Comparison of ENCODE assay signal across 8 mouse cellular contexts in the genomic region with DNA sequence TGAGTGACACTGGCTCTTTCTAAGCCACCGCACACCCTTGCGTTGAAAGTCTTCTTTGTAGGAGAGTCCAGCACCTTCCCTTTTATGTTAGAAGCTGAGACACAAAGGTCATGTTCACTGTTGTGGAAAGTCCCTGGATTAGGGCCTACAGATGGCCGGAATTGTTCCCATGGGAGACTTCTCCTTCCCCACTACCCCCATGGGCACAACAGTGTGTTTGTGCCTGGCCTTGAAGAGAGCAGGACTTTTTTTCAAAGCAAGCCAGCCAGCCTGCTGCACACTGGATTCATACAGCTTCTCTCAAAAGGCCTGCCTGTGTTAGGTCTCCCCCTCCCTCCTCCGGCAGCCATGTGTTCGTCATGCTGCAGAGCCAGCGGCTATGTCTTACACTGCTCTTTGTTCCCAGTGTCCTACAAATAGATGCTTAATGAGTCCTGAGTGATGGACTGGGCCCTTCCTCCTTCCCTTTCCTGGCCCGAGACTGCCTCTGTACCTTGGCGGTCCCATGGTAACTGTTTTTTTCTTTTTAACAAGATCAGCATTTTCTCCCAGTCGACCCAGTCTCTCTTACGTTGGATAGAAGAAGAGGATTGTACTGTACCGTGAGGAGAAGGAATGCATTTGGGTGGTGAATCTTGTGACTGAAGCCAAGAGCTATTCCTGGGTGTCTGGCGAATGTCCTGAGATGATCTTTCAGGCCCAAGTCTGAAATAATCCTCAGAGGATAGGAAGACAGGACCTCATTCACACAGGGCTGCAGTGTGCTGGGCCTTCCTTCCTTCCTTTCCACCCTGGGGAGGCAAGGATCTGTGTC. TPM values are rescaled to one million over a fixed set of nuclear protein-coding genes. Genes with fewer than 3 reads are reported as not detected.
A peak's percentile ranks its signal among the peaks of the same experiment; 100 is the strongest.
DNase-seq lines count a peak whose midpoint lies in the region.

No protein-coding gene starts in this region.

- peak; percentile 65 for DNase-seq in adrenal gland, adult 2 months
- DNase-seq in cerebellum, postnatal 14 days: peak; percentile 54 to 56
- DNase-seq in frontal cortex, postnatal 25 days (ENCODE audit: low spot score in 2 of 2): peak; percentile 40 to 55
- peak; percentile 44 for DNase-seq in induced T-regulatory cell, adult 2 months (ENCODE audit: low read depth)
- peak; percentile 42 to 87 for DNase-seq in left cerebral cortex, adult 8-10 months (ENCODE audit: low spot score in 2 of 2)
- peak; percentile 55 for DNase-seq in neural tube, embryonic 10.5 days (ENCODE audit: extremely low spot score, low spot score)
- no peak for DNase-seq in ovary, postnatal 36 days (ENCODE audit: low spot score)
- DNase-seq in spleen, postnatal 4 days (ENCODE audit: low spot score in 2 of 2): no peak

RNA-seq across cellular contexts. Expression of a gene that starts 7.9 kb away (rescaled TPM):
- total RNA-seq in adrenal gland, adult 2 months (2021): 10 to 100 TPM; 22.0 to 53.6 TPM
- polyA plus RNA-seq in adrenal gland, adult 2 months (2012; rRNA removed): 25.8 and 26.3 TPM in 2 replicates
- total RNA-seq in left cerebral cortex, adult 8-10 months (2022): 10 to 100 TPM; 38.8 to 43.8 (median 41.5) TPM

Comparison
In these comparisons a context has a peak if more than half of its experiments do, and no peak if none do; other contexts are left out.
1. DNase-seq: peak in adrenal gland, adult 2 months (single experiment), cerebellum, postnatal 14 days (2 of 2), frontal cortex, postnatal 25 days (2 of 2), induced T-regulatory cell, adult 2 months (single experiment), left cerebral cortex, adult 8-10 months (2 of 2) and neural tube, embryonic 10.5 days (single experiment); none in ovary, postnatal 36 days (single experiment) and spleen, postnatal 4 days (0 of 2).